Mouse (Mus musculus): ENCODE data around the gene Serpina1f. TPM values are rescaled to one million over a fixed set of nuclear protein-coding genes. Genes with fewer than 3 reads are reported as not detected.

Serpina1f gene
- polyA plus RNA-seq, 1 experiment from 2014 or later, result not detected

DNA sequence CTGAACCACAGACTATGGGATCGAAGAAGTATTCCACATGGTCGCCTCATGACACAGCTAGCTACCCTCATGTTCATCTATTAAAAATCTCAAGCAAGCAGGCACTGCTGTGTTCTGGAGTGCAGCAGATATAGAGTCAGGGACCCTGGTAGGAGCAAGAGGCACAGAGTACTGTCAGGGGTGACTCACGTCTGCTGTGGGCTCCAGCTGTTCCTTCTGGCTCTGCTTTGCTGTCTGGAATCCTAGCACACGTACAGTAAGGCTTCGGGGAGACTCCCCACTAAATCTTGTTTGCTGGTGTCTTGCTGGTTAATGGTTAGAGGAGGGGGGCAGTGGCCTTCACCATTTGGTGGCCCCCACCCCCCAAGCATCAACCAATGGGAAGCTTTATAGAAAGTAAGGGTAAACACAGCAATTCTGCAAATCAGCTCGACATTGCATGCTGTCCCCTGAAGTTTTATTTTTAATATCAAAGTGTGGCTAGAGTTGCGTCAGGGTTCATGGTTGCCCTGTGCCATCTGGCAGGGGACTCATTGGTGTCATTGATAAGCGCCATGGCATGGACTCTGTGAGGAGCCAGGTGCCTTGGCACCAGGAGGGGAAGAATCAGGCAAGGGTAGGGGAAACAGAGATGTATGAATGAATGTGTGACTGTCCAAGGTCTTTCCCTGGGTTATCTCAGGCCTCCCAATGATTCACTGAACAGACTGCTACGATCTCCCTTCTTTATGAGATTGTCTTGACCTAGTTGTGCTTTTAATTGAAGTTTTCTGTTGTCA, 38.3 kb downstream of the Serpina1f start, which contains the start of gene Serpina6:
Serpina6 (minus strand) TSS at position 365 of the 779 bp plus-strand sequence.
- H3K27me3 ChIP-seq (ENCODE audit: control insufficient read depth, insufficient read depth, low read length), result no peaks in the 10 kb centered on the region
- H3K27ac ChIP-seq (ENCODE audit: low read depth, low read length), result no peak within 1 kb of the TSS
- no peak within 1 kb of the TSS for H3K4me2 ChIP-seq (ENCODE audit: low read depth)
- WGBS, result 82% methylated on average over 9 of the region's 9 CpGs
- DNase-seq (ENCODE audit: low spot score), result no peak
- no peaks in the 10 kb centered on the region for H3K36me3 ChIP-seq (ENCODE audit: control insufficient read depth, insufficient read depth, low read length)
- no peak within 1 kb of the TSS for H3K4me3 ChIP-seq (ENCODE audit: low read depth, low read length)
- H3K9ac ChIP-seq (ENCODE audit: low read length), result no peak within 1 kb of the TSS
- ATAC-seq (ENCODE audit: insufficient read depth, low FRiP score, low TSS enrichment), result no peak
- H3K9me3 ChIP-seq (ENCODE audit: control insufficient read depth, low read length), result no peaks in the 10 kb centered on the region
- no peaks in the 10 kb centered on the region for H3K4me1 ChIP-seq (ENCODE audit: control insufficient read depth, insufficient read depth, low read length)

DNA sequence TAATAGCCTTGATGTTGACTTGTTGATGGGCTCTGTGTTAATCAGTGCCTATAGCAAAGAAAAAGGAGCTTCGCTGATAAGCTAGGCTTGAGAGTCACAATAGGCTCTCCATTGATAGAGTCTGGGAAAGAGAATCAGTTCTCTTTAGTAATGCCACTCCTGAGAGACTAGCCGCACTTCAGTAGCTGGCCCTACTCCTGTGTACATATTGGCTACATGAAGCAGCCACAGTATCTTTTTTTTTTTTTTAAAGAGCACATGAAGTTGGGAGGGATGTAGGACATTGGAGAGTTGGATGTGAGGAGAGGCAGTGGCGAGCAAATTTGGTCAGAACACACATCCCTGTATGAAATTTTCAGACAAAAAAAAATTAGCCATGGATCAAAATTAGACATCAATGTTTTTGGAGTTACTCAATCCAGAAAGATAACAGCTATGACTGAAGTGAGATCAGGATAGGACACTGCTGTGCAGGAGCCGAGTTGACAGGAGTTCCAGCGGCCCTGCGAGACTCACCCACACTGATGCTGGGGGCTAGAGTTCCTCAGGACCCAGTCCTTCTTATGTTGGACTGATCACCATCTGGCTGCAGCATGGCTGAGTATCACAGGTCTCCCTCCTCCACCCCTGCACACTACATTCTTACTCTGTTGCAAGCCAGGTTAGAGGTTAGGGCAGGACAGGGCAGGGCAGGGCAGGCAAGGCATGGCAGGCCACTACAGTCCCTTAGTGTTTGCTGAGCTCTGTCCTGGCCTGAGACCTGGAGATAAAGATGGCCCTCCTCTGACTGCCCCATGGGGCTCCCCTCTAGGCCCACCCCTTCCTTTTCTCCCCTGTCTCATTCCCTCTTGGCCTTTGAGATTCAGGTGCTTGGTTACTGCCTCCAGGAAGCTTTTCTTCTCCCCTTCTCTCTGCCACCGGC, 39.9 kb downstream of the Serpina1f start:
- no peak for ATAC-seq (ENCODE audit: insufficient read depth, low FRiP score, low TSS enrichment)
- 91% methylated on average over 7 of the region's 7 CpGs for WGBS
- no peaks in the 10 kb centered on the region for H3K4me1 ChIP-seq (ENCODE audit: control insufficient read depth, insufficient read depth, low read length)

GRCm38 (mm10) chr12:103653836-103654235, 41.5 kb downstream of the Serpina1f start:
- H3K27me3 ChIP-seq (ENCODE audit: control insufficient read depth, insufficient read depth, low read length), result no peaks in the 10 kb centered on the region
- 95% methylated on average over 2 of the region's 2 CpGs for WGBS
- no peaks in the 10 kb centered on the region for H3K9me3 ChIP-seq (ENCODE audit: control insufficient read depth, low read length)
- no peaks in the 10 kb centered on the region for H3K4me1 ChIP-seq (ENCODE audit: control insufficient read depth, insufficient read depth, low read length)
- H3K4me2 ChIP-seq (ENCODE audit: low read depth), result no peak overlapping the region
- ATAC-seq (ENCODE audit: insufficient read depth, low FRiP score, low TSS enrichment) (no peak), DNase-seq (ENCODE audit: low spot score) (no peak)
- no peak overlapping the region for H3K9ac ChIP-seq (ENCODE audit: low read length)
- H3K27ac ChIP-seq (ENCODE audit: low read depth, low read length), result no peak overlapping the region
- no peak overlapping the region for H3K4me3 ChIP-seq (ENCODE audit: low read depth, low read length)
- H3K36me3 ChIP-seq (ENCODE audit: control insufficient read depth, insufficient read depth, low read length), result no peaks in the 10 kb centered on the region

More for the DNA sequence above, 39.9 kb downstream of the Serpina1f start:
- Histone ChIP-seq H3K4me3 (ENCODE audit: low read depth, low read length) (no peak overlapping the region), H3K9me3 (ENCODE audit: control insufficient read depth, low read length) (no peaks in the 10 kb centered on the region), H3K4me2 (ENCODE audit: low read depth) (no peak overlapping the region), H3K27ac (ENCODE audit: low read depth, low read length) (no peak overlapping the region), H3K36me3 (ENCODE audit: control insufficient read depth, insufficient read depth, low read length) (no peaks in the 10 kb centered on the region), H3K27me3 (ENCODE audit: control insufficient read depth, insufficient read depth, low read length) (no peaks in the 10 kb centered on the region), H3K9ac (ENCODE audit: low read length) (no peak overlapping the region)
- DNase-seq (ENCODE audit: low spot score), result no peak

DNA sequence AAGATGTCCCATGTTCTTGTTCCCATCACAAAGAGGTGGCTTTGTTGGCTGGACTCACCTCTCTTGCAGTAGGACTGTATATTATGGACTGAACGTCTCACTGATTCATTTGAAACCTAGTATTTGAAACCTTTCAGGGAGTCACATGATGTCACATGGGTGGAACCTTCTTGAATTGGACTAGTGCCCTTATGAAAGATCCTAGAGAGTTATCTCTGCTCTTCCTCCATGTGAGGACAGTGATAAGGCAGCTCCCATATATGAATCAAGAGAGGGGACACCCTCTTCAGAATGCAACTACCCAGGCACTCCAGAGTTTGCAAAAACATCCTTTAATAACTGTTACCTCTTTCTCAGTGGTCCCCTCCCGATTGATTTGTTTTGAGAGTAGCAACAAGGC, 49.0 kb downstream of the Serpina1f start:
- Histone ChIP-seq H3K27me3 (ENCODE audit: control insufficient read depth, insufficient read depth, low read length) (no peaks in the 10 kb centered on the region), H3K27ac (ENCODE audit: low read depth, low read length) (no peak overlapping the region), H3K4me3 (ENCODE audit: low read depth, low read length) (no peak overlapping the region), H3K4me2 (ENCODE audit: low read depth) (no peak overlapping the region), H3K36me3 (ENCODE audit: control insufficient read depth, insufficient read depth, low read length) (no peaks in the 10 kb centered on the region), H3K4me1 (ENCODE audit: control insufficient read depth, insufficient read depth, low read length) (no peaks in the 10 kb centered on the region), H3K9ac (ENCODE audit: low read length) (no peak overlapping the region), H3K9me3 (ENCODE audit: control insufficient read depth, low read length) (no peaks in the 10 kb centered on the region)
- ATAC-seq (ENCODE audit: insufficient read depth, low FRiP score, low TSS enrichment), result no peak
- 73% methylated on average over 2 of the region's 2 CpGs for WGBS
- no peak for DNase-seq (ENCODE audit: low spot score)

DNA sequence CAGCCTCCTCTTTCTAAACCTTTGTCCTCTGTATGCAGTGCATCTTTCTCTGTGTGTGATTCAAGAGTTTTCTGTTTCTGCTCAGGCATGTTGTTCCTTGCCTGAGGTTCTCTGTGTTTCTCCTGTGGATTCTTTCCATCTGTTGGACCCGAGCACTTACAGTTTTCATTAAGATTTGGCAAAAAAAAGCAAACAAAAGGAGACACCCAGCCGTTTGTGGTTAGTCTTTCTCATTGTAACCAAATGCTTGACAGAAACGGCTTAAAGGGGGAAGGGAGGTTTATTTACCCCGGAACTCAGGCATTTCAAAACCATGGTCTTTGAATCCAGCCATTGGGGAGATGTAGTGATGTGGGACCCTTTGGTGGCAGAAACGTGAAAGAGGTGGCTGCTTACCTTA, 50.7 kb downstream of the Serpina1f start:
- no peaks in the 10 kb centered on the region for H3K4me1 ChIP-seq (ENCODE audit: control insufficient read depth, insufficient read depth, low read length)
- DNase-seq (ENCODE audit: low spot score) (no peak), ATAC-seq (ENCODE audit: insufficient read depth, low FRiP score, low TSS enrichment) (no peak)
- no peak overlapping the region for H3K4me3 ChIP-seq (ENCODE audit: low read depth, low read length)
- H3K27me3 ChIP-seq (ENCODE audit: control insufficient read depth, insufficient read depth, low read length), result no peaks in the 10 kb centered on the region
- H3K4me2 ChIP-seq (ENCODE audit: low read depth), result no peak overlapping the region
- no peak overlapping the region for H3K27ac ChIP-seq (ENCODE audit: low read depth, low read length)
- 48% methylated on average over 5 of the region's 5 CpGs for WGBS
- H3K9me3 ChIP-seq (ENCODE audit: control insufficient read depth, low read length), result no peaks in the 10 kb centered on the region
- no peak overlapping the region for H3K9ac ChIP-seq (ENCODE audit: low read length)
- H3K36me3 ChIP-seq (ENCODE audit: control insufficient read depth, insufficient read depth, low read length), result no peaks in the 10 kb centered on the region

GRCm38 (mm10) chr12:103643818-103644217, 51.5 kb downstream of the Serpina1f start:
- DNase-seq (ENCODE audit: low spot score), result no peak
- Histone ChIP-seq H3K4me1 (ENCODE audit: control insufficient read depth, insufficient read depth, low read length) (no peaks in the 10 kb centered on the region), H3K36me3 (ENCODE audit: control insufficient read depth, insufficient read depth, low read length) (no peaks in the 10 kb centered on the region), H3K27ac (ENCODE audit: low read depth, low read length) (no peak overlapping the region), H3K9ac (ENCODE audit: low read length) (no peak overlapping the region), H3K4me2 (ENCODE audit: low read depth) (no peak overlapping the region), H3K9me3 (ENCODE audit: control insufficient read depth, low read length) (no peaks in the 10 kb centered on the region), H3K27me3 (ENCODE audit: control insufficient read depth, insufficient read depth, low read length) (no peaks in the 10 kb centered on the region), H3K4me3 (ENCODE audit: low read depth, low read length) (no peak overlapping the region)
- 85% methylated on average over 3 of the region's 3 CpGs for WGBS
- ATAC-seq (ENCODE audit: insufficient read depth, low FRiP score, low TSS enrichment), result no peak

DNA sequence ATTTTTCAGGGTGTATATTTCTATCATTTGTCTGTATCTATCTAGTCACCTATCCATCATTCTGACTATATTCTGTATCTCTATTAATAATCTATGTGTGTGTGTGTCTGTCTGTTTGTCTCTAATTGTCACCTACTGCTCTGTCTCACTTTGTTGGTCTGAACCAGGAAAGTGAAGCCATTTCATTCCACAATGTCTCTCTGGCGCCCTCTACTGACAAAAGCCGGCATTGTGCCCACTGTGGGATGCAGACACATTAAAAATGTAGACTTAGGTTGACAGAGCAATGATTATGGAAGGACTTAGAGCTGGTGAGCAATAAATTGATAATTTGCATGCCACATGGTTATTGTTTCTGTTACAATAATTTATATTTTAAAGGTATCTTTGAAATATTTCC, 52.0 kb downstream of the Serpina1f start:
- Histone ChIP-seq H3K4me2 (ENCODE audit: low read depth) (no peak overlapping the region), H3K9me3 (ENCODE audit: control insufficient read depth, low read length) (no peaks in the 10 kb centered on the region), H3K4me1 (ENCODE audit: control insufficient read depth, insufficient read depth, low read length) (no peaks in the 10 kb centered on the region), H3K36me3 (ENCODE audit: control insufficient read depth, insufficient read depth, low read length) (no peaks in the 10 kb centered on the region), H3K27me3 (ENCODE audit: control insufficient read depth, insufficient read depth, low read length) (no peaks in the 10 kb centered on the region), H3K27ac (ENCODE audit: low read depth, low read length) (no peak overlapping the region), H3K4me3 (ENCODE audit: low read depth, low read length) (no peak overlapping the region), H3K9ac (ENCODE audit: low read length) (no peak overlapping the region)
- 0% methylated on average over 2 of the region's 2 CpGs for WGBS
- ATAC-seq (ENCODE audit: insufficient read depth, low FRiP score, low TSS enrichment) (no peak), DNase-seq (ENCODE audit: low spot score) (peak; percentile 79)

Measured in neural tube, embryonic 11.5 days (tissue).